Mouse (Mus musculus): ENCODE measurements around the gene Zfp385b. TPM values are rescaled to one million over a fixed set of nuclear protein-coding genes. Genes with fewer than 3 reads are reported as not detected.

Gene Zfp385b
- 3.2 TPM in 1 of 2 replicates, not detected in the other for polyA plus RNA-seq (2011; ENCODE audit: insufficient read depth, insufficient read length, low replicate concordance, missing spikeins)

DNA sequence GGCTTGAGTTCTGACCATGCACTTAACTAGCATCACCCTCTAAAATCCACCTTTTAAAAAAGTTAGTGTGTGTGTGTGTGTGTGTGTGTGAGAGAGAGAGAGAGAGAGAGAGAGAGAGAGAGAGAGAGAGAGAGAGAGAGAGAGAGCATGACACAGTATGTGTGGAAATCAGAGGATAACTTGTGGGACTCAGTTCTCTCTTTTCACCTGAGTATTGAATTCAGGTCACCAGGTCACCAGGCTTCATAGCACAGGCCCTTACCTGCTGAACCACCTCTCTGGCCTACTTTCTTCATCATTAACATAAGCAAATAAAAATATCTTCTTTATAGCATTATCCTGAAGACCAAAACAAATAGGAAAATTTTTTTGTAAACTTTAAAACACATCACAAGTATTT, at the start of gene Zfp385b:
Zfp385b (minus strand) TSS at position 101 of the 400 bp plus-strand sequence.
- Histone ChIP-seq H3K4me1 (ENCODE audit: control insufficient read depth, insufficient read depth, low read length) (no peaks in the 10 kb centered on the region), H3K27ac (ENCODE audit: control insufficient read depth, insufficient read depth, low read depth, low read length, poor library complexity) (no peak within 1 kb of the TSS), H3K4me3 (replicated peaks; ENCODE audit: control insufficient read depth, low read depth, low read length) (no peak within 1 kb of the TSS)
- no peak for TF ChIP-seq CTCF (IDR thresholded peaks at IDR 0.05; ENCODE audit: control insufficient read depth, insufficient read depth, low read length)
- TF ChIP-seq POLR2A (IDR thresholded peaks at IDR 0.05; ENCODE audit: borderline replicate concordance, control insufficient read depth, low read depth, low read length): no peak

GRCm38 (mm10) chr2:77863934-77864333, 44.5 kb upstream of the Zfp385b start:
- Histone ChIP-seq H3K4me3 (replicated peaks; ENCODE audit: control insufficient read depth, low read depth, low read length) (no peak overlapping the region), H3K4me1 (ENCODE audit: control insufficient read depth, insufficient read depth, low read length) (no peaks in the 10 kb centered on the region), H3K27ac (ENCODE audit: control insufficient read depth, insufficient read depth, low read depth, low read length, poor library complexity) (no peak overlapping the region)
- WGBS: 76% methylated on average over 6 of the region's 6 CpGs
- no peak for TF ChIP-seq POLR2A (IDR thresholded peaks at IDR 0.05; ENCODE audit: borderline replicate concordance, control insufficient read depth, low read depth, low read length)
- no peak for TF ChIP-seq CTCF (IDR thresholded peaks at IDR 0.05; ENCODE audit: control insufficient read depth, insufficient read depth, low read length)

- Histone ChIP-seq H3K4me3 (replicated peaks; ENCODE audit: control insufficient read depth, low read depth, low read length) (no peak overlapping the region), H3K4me1 (ENCODE audit: control insufficient read depth, insufficient read depth, low read length) (no peaks in the 10 kb centered on the region), H3K27ac (ENCODE audit: control insufficient read depth, insufficient read depth, low read depth, low read length, poor library complexity) (no peak overlapping the region)
- TF ChIP-seq CTCF (IDR thresholded peaks at IDR 0.05; ENCODE audit: control insufficient read depth, insufficient read depth, low read length) (no peak), POLR2A (IDR thresholded peaks at IDR 0.05; ENCODE audit: borderline replicate concordance, control insufficient read depth, low read depth, low read length) (no peak)
- 83% methylated on average over 15 of the region's 15 CpGs for WGBS
Measured at GRCm38 (mm10) chr2:77863522-77863921, 44.1 kb upstream of the Zfp385b start.

- 46% methylated on average over 6 of the region's 6 CpGs for WGBS
Measured at GRCm38 (mm10) chr2:77841464-77841863, 22.0 kb upstream of the Zfp385b start.

GRCm38 (mm10) chr2:77839587-77839986, 20.1 kb upstream of the Zfp385b start:
- Histone ChIP-seq H3K27ac (ENCODE audit: control insufficient read depth, insufficient read depth, low read depth, low read length, poor library complexity) (no peak overlapping the region), H3K4me3 (replicated peaks; ENCODE audit: control insufficient read depth, low read depth, low read length) (no peak overlapping the region), H3K4me1 (ENCODE audit: control insufficient read depth, insufficient read depth, low read length) (no peaks in the 10 kb centered on the region)
- WGBS: 81% methylated on average over 17 of the region's 17 CpGs
- no peak for TF ChIP-seq CTCF (IDR thresholded peaks at IDR 0.05; ENCODE audit: control insufficient read depth, insufficient read depth, low read length)
- no peak for TF ChIP-seq POLR2A (IDR thresholded peaks at IDR 0.05; ENCODE audit: borderline replicate concordance, control insufficient read depth, low read depth, low read length)

More at GRCm38 (mm10) chr2:77841464-77841863, 22.0 kb upstream of the Zfp385b start:
- Histone ChIP-seq H3K27ac (ENCODE audit: control insufficient read depth, insufficient read depth, low read depth, low read length, poor library complexity) (no peak overlapping the region), H3K4me1 (ENCODE audit: control insufficient read depth, insufficient read depth, low read length) (no peaks in the 10 kb centered on the region), H3K4me3 (replicated peaks; ENCODE audit: control insufficient read depth, low read depth, low read length) (no peak overlapping the region)
- TF ChIP-seq CTCF (IDR thresholded peaks at IDR 0.05; ENCODE audit: control insufficient read depth, insufficient read depth, low read length): no peak
- no peak for TF ChIP-seq POLR2A (IDR thresholded peaks at IDR 0.05; ENCODE audit: borderline replicate concordance, control insufficient read depth, low read depth, low read length)

DNA sequence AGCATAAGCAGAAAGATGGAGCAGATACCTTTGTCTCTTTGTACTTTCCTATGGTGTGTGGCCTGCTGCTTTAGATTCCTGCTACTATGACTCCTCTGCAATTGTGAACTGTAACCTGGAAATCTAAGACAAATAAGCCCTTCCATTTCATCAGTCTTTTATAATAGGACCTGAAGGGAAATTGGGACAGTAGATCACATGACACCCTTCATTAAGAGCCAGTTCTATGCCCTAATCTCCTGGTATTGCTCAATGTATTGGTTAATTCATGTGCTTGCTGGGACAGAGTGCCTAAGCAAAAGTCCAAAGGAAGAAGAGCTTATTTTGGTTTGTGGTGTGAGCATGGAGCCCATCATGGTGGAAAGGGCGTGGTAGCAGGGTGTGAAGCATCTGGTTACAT, 19.2 kb upstream of the Zfp385b start:
- Histone ChIP-seq H3K4me1 (ENCODE audit: control insufficient read depth, insufficient read depth, low read length) (no peaks in the 10 kb centered on the region), H3K4me3 (replicated peaks; ENCODE audit: control insufficient read depth, low read depth, low read length) (no peak overlapping the region), H3K27ac (ENCODE audit: control insufficient read depth, insufficient read depth, low read depth, low read length, poor library complexity) (no peak overlapping the region)
- WGBS: 66% methylated on average over 1 of the region's 1 CpGs
- TF ChIP-seq POLR2A (IDR thresholded peaks at IDR 0.05; ENCODE audit: borderline replicate concordance, control insufficient read depth, low read depth, low read length) (no peak), CTCF (IDR thresholded peaks at IDR 0.05; ENCODE audit: control insufficient read depth, insufficient read depth, low read length) (no peak)

- WGBS: 44% methylated on average over 3 of the region's 3 CpGs
- Histone ChIP-seq H3K4me1 (ENCODE audit: control insufficient read depth, insufficient read depth, low read length) (no peaks in the 10 kb centered on the region), H3K27ac (ENCODE audit: control insufficient read depth, insufficient read depth, low read depth, low read length, poor library complexity) (no peak overlapping the region), H3K4me3 (replicated peaks; ENCODE audit: control insufficient read depth, low read depth, low read length) (no peak overlapping the region)
- TF ChIP-seq POLR2A (IDR thresholded peaks at IDR 0.05; ENCODE audit: borderline replicate concordance, control insufficient read depth, low read depth, low read length) (no peak), CTCF (IDR thresholded peaks at IDR 0.05; ENCODE audit: control insufficient read depth, insufficient read depth, low read length) (no peak)
Measured at GRCm38 (mm10) chr2:77835781-77836180, 16.3 kb upstream of the Zfp385b start.

GRCm38 (mm10) chr2:77826133-77826828, 6.8 kb upstream of the Zfp385b start:
- H3K4me1 ChIP-seq (ENCODE audit: control insufficient read depth, insufficient read depth, low read length): no peaks in the 10 kb centered on the region
- no peak overlapping the region for H3K27ac ChIP-seq (ENCODE audit: control insufficient read depth, insufficient read depth, low read depth, low read length, poor library complexity)
- TF ChIP-seq POLR2A (IDR thresholded peaks at IDR 0.05; ENCODE audit: borderline replicate concordance, control insufficient read depth, low read depth, low read length): no peak
- TF ChIP-seq CTCF (IDR thresholded peaks at IDR 0.05; ENCODE audit: control insufficient read depth, insufficient read depth, low read length): no peak
- no peak overlapping the region for H3K4me3 ChIP-seq (replicated peaks; ENCODE audit: control insufficient read depth, low read depth, low read length)
- 62% methylated on average over 7 of the region's 7 CpGs for WGBS
